In the genomic region with DNA sequence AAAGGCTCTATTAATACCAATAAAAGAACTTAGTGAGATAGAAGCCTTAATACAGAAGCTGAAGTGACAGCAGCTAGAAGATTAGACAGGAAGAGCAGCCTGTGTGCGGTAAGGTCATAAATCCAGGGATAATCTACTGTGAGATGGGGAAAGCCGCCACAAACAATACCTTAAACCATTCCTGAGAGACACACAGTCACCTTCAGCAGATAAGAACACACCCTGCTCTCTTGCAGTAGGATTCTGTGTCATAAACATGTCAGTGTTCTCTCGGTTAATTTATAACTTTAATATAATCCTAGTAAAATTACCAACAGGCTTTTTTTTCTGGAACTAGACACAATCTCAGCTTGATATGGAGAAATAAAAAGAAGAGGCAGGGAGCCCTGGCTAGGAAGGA, we compare ENCODE assay signal across 27 mouse cellular contexts.
DNase-seq lines count a peak whose midpoint lies in the region; ATAC-seq and TF ChIP-seq lines count a peak whose summit lies in the region.
"Had no signal": no experiment of that assay in that cellular context is flagged by ENCODE, and none has a peak within 500 bp of the region (broad histone marks: within the 10 kb centered on the region; RNA-seq: fewer than 3 reads in every experiment).

No protein-coding gene starts in this region.

- H3K4me3 ChIP-seq in testis, adult 2 months (ENCODE audit: control insufficient read depth, low read depth, low read length), result peak overlapping the region; percentile 55
- H3K4me3 ChIP-seq in intestine, embryonic 15.5 days (replicated peaks), result no peak overlapping the region
- H3K4me3 ChIP-seq in neural tube, embryonic 14.5 days (ENCODE audit: low read depth, low read length), result no peak overlapping the region
- H3K4me3 ChIP-seq: embryonic facial prominence, embryonic 12.5 days; embryonic facial prominence, embryonic 15.5 days; gastrocnemius, adult 2 months; heart, embryonic 12.5 days; heart, embryonic 15.5 days; hindbrain, embryonic 10.5 days; hindbrain, embryonic 13.5 days had no signal

- peaks cover 8% of the 10 kb centered on the region for H3K4me1 ChIP-seq in testis, adult 2 months (ENCODE audit: control insufficient read depth, insufficient read depth, low read length)
- 0 out of 2 replicates have a peak, but pooled peaks cover 8% of the 10 kb centered on the region for H3K4me1 ChIP-seq in intestine, embryonic 15.5 days (replicated peaks)
- no peaks in the 10 kb centered on the region for H3K4me1 ChIP-seq in neural tube, embryonic 14.5 days (ENCODE audit: control insufficient read depth, insufficient read depth, low read length)
- H3K4me1 ChIP-seq: embryonic facial prominence, embryonic 12.5 days; embryonic facial prominence, embryonic 15.5 days; heart, embryonic 15.5 days had no signal

- peak; percentile 87 for ATAC-seq in intestine, embryonic 15.5 days
- ATAC-seq in neural tube, embryonic 14.5 days (ENCODE audit: low read depth), result no peak
- ATAC-seq: activated CD4-positive, CD25-positive, alpha-beta regulatory T cell, adult 4 months; CD4-positive, CD25-positive, alpha-beta regulatory T cell, adult 4 months; forebrain, embryonic 14.5 days; forebrain, postnatal 0 days; hindbrain, embryonic 16.5 days had no signal

- no peak for TF ChIP-seq POLR2A in testis, adult 2 months (IDR thresholded peaks at IDR 0.05; ENCODE audit: control insufficient read depth, low read depth, low read length)

- no peaks in the 10 kb centered on the region for H3K36me3 ChIP-seq in testis, adult 2 months (ENCODE audit: control insufficient read depth, insufficient read depth, low read length)
- H3K36me3 ChIP-seq in intestine, embryonic 15.5 days, result no peaks in the 10 kb centered on the region
- no peaks in the 10 kb centered on the region for H3K36me3 ChIP-seq in neural tube, embryonic 14.5 days (ENCODE audit: control insufficient read depth, insufficient read depth, low read length)

- TF ChIP-seq CTCF in testis, adult 2 months (IDR thresholded peaks at IDR 0.05; ENCODE audit: control insufficient read depth, insufficient read depth, insufficient replicate concordance, low read depth, low read length), result no peak

- WGBS in intestine, embryonic 15.5 days, result 45% methylated on average over 3 of the region's 3 CpGs
- 61% methylated on average over 3 of the region's 3 CpGs for WGBS in neural tube, embryonic 14.5 days

- H3K4me2 ChIP-seq in intestine, embryonic 15.5 days (replicated peaks), result no peak overlapping the region
- H3K4me2 ChIP-seq in neural tube, embryonic 14.5 days (ENCODE audit: low read depth, low read length), result no peak overlapping the region
- H3K4me2 ChIP-seq: embryonic facial prominence, embryonic 12.5 days; embryonic facial prominence, embryonic 15.5 days; heart, embryonic 12.5 days; heart, embryonic 15.5 days; hindbrain, embryonic 13.5 days had no signal

- H3K9ac ChIP-seq in intestine, embryonic 15.5 days, result no peak overlapping the region
- no peak overlapping the region for H3K9ac ChIP-seq in neural tube, embryonic 14.5 days (replicated peaks; ENCODE audit: low read depth, low read length)
- H3K9ac ChIP-seq: embryonic facial prominence, embryonic 12.5 days; embryonic facial prominence, embryonic 15.5 days; forebrain, postnatal 0 days; heart, embryonic 12.5 days; heart, embryonic 15.5 days; hindbrain, embryonic 13.5 days had no signal

- H3K9me3 ChIP-seq in intestine, embryonic 15.5 days, result no peaks in the 10 kb centered on the region
- no peaks in the 10 kb centered on the region for H3K9me3 ChIP-seq in neural tube, embryonic 14.5 days (ENCODE audit: control insufficient read depth, low read length)
- H3K9me3 ChIP-seq: embryonic facial prominence, embryonic 12.5 days; embryonic facial prominence, embryonic 15.5 days; heart, embryonic 12.5 days; heart, embryonic 15.5 days; hindbrain, embryonic 10.5 days; hindbrain, embryonic 13.5 days had no signal

- H3K27me3 ChIP-seq in testis, adult 2 months (ENCODE audit: control insufficient read depth, insufficient read depth, low read length), result no peaks in the 10 kb centered on the region
- H3K27me3 ChIP-seq in intestine, embryonic 15.5 days (replicated peaks), result no peaks in the 10 kb centered on the region
- no peaks in the 10 kb centered on the region for H3K27me3 ChIP-seq in neural tube, embryonic 14.5 days (ENCODE audit: control insufficient read depth, insufficient read depth, low read length)
- H3K27me3 ChIP-seq: embryonic facial prominence, embryonic 12.5 days; embryonic facial prominence, embryonic 15.5 days; heart, embryonic 12.5 days; heart, embryonic 15.5 days; hindbrain, embryonic 13.5 days had no signal

- no peak for DNase-seq in testis, postnatal 10 days (ENCODE audit: low spot score)
- DNase-seq in heart, adult 9 months (ENCODE audit: low spot score in 2 of 2), result no peak
- no peak for DNase-seq in kidney, postnatal 25 days
- DNase-seq in layer of hippocampus, postnatal 25 days (ENCODE audit: extremely low spot score in 1 of 2, low spot score in 1 of 2), result no peak
- DNase-seq: adrenal gland, adult 8-10 months; adrenal gland, postnatal 25 days; cerebellum, adult 18-20 months; cerebellum, adult 9-11 months; cerebellum, postnatal 25 days; forebrain, postnatal 0 days; gastrocnemius, adult 2 months; gastrocnemius, postnatal 14 days; heart, postnatal 10 days; heart, postnatal 36 days had no signal

- no peak overlapping the region for H3K27ac ChIP-seq in testis, adult 2 months (ENCODE audit: control insufficient read depth, insufficient read depth, low read depth, low read length)
- no peak overlapping the region for H3K27ac ChIP-seq in intestine, embryonic 15.5 days
- 0 out of 2 replicates have a peak overlapping the region, but pooled peaks have one; percentile 45 for H3K27ac ChIP-seq in neural tube, embryonic 14.5 days (ENCODE audit: low read depth, low read length)
- H3K27ac ChIP-seq: embryonic facial prominence, embryonic 12.5 days; embryonic facial prominence, embryonic 15.5 days; gastrocnemius, adult 2 months; heart, embryonic 15.5 days; hindbrain, embryonic 10.5 days had no signal
